Mouse (Mus musculus) cerebellum, adult 2 months (tissue): ENCODE measurements at regions not wholly inside any gene's neighbourhood (a gene's known extent, or its start where the extent isn't known, plus 50 kb on each side); places are given as distances from the start of the nearest gene placed in this dataset.

ENCODE experiments used
- DNase-seq, 2 experiments: peaks; one replicate each; pipeline ENCODE4 v3.0.0; 2021
- H3K27ac ChIP-seq: fragments of 200-500 bp; 2 replicates; pipeline ENCODE4 v1.5.1; 2012; ENCODE audit warnings: low read length, control low read depth, inconsistent platforms; ENCODE audit not compliant: insufficient read depth
- H3K27me3 ChIP-seq: fragments of 200-500 bp; 2 replicates; pipeline ENCODE4 v1.6.1; 2012; ENCODE audit warnings: inconsistent platforms, mild to moderate bottlenecking, low read length, moderate library complexity; ENCODE audit not compliant: control insufficient read depth, insufficient read depth
- H3K4me1 ChIP-seq: fragments of 200-500 bp; 2 replicates; pipeline ENCODE4 v1.6.1; 2011; ENCODE audit warnings: low read length; ENCODE audit not compliant: control insufficient read depth, insufficient read depth
- H3K4me3 ChIP-seq: fragments of 200-500 bp; replicated peaks from 2 replicates; pipeline ENCODE3; 2011; ENCODE audit warnings: mild to moderate bottlenecking, low read depth, low read length, control low read depth; ENCODE audit not compliant: insufficient read depth
- CTCF ChIP-seq: fragments of 200-500 bp; IDR thresholded peaks from 2 replicates; pipeline ENCODE4 v1.5.1; 2011; ENCODE audit warnings: low read depth, mild to moderate bottlenecking, control low read depth, low read length, moderate library complexity, borderline replicate concordance; ENCODE audit not compliant: insufficient read depth
- POLR2A ChIP-seq: fragments of 200-500 bp; IDR thresholded peaks from 2 replicates; pipeline ENCODE4 v1.6.1; 2011; ENCODE audit warnings: low read length, control low read depth, borderline replicate concordance; ENCODE audit not compliant: insufficient read depth
- WGBS: fragments of 180-500 bp; shearing (Covaris S2); methylation state at CpG from one replicate; pipeline ENCODE4 v1.1.7; 2018; 5-methylcytosine and 5-hydroxymethylcytosine counted together

DNA sequence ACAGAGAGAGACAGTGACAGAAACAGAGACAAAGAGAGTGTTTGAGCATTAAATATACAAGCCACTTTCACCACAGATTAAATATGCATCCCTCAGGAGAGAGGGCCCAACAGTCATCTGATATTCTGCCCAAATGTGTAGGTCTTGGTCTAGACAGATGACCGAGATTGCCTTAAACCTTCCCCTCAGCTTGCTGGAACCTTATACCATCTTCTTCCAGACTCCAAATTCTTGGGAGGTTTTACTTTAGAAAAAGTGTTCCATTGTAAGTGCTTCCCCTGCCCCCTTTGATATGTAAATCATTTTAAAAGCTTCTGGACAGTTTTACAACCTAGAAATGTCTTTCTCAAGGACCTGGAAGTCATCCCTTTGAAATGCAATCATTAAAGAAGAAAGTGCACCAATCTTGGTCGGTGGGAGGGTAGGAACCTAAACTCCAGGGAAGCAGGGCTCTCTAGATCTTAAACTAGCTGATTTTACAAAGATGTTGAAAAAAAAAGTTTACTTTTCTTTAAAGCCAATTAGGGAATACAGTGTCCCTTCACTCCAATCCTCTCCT lies 458.8 kb downstream of the Phf3 start:
- no peak for DNase-seq
- H3K4me1 ChIP-seq, result no peaks in the 10 kb centered on the region
- TF ChIP-seq POLR2A, result no peak
- no peak for TF ChIP-seq CTCF
- WGBS, result 52% methylated on average over 2 of the region's 2 CpGs
- H3K4me3 ChIP-seq, result no peak overlapping the region
- H3K27me3 ChIP-seq, result no peaks in the 10 kb centered on the region
- H3K27ac ChIP-seq, result no peak overlapping the region
